Mouse (Mus musculus): ENCODE data around the gene Ifna5.

- no peak for TF ChIP-seq CTCF (IDR thresholded peaks at IDR 0.05; ENCODE audit: borderline replicate concordance, control insufficient read depth, extremely low read depth, insufficient read depth, low read length, poor library complexity)
- TF ChIP-seq POLR2A (IDR thresholded peaks at IDR 0.05; ENCODE audit: control insufficient read depth, extremely low read depth, insufficient read depth, low read length, poor library complexity) = no peak
These were observed 12.3 kb upstream of the Ifna5 start for GRCm38 (mm10) chr4:88822995-88823394.
